Mouse (Mus musculus) ES-E14 (cell line): Measurements from ENCODE around the gene Tbc1d7. TPM values are rescaled to one million over a fixed set of nuclear protein-coding genes. Genes with fewer than 3 reads are reported as not detected.
A peak's percentile ranks its signal among the peaks of the same experiment; 100 is the strongest.

ENCODE experiments used
- DNase-seq: peaks from one replicate; pipeline ENCODE4 v3.0.0-alpha.2; 2013; ENCODE audit warnings: low read depth, low spot score
- H3K27ac ChIP-seq: 2 replicates; pipeline ENCODE4 v1.5.1; 2012; ENCODE audit warnings: low read depth, mild to moderate bottlenecking, low read length, moderate library complexity, mixed read lengths; ENCODE audit not compliant: poor library complexity, insufficient read depth, severe bottlenecking
- H3K36me3 ChIP-seq: 2 replicates; pipeline ENCODE4 v1.6.1; 2012; ENCODE audit warnings: mild to moderate bottlenecking, low read length, moderate library complexity, mixed read lengths; ENCODE audit not compliant: control insufficient read depth, poor library complexity, insufficient read depth, severe bottlenecking
- H3K4me1 ChIP-seq, 2 experiments: fragments of 150-350 bp in 1 of 2; sonication (generic) in 1 of 2; 2 replicates each; pipeline ENCODE4 v1.6.1; 2012; ENCODE audit warnings: low read length in 2 of 2, mild to moderate bottlenecking in 1 of 2, mixed read lengths in 1 of 2; ENCODE audit not compliant: control insufficient read depth in 2 of 2, insufficient read depth in 2 of 2, poor library complexity in 1 of 2
- H3K4me3 ChIP-seq, 2 experiments: fragments of 150-350 bp in 1 of 2; sonication (generic) in 1 of 2; 2 replicates each; pipeline ENCODE4 v1.5.1; 2012; ENCODE audit warnings: low read length in 2 of 2, low read depth in 1 of 2, mild to moderate bottlenecking in 1 of 2, mixed read lengths in 1 of 2; ENCODE audit not compliant: insufficient read depth in 1 of 2, poor library complexity in 1 of 2, severe bottlenecking in 1 of 2
- H3K9ac ChIP-seq: 2 replicates; pipeline ENCODE4 v1.6.1; 2012; ENCODE audit warnings: low read depth, mild to moderate bottlenecking, low read length, mixed read lengths; ENCODE audit not compliant: poor library complexity, insufficient read depth, severe bottlenecking
- H3K9me3 ChIP-seq: fragments of 150-350 bp; sonication (generic); 2 replicates; pipeline ENCODE4 v1.6.1; 2012; ENCODE audit warnings: low read depth, mild to moderate bottlenecking, low read length; ENCODE audit not compliant: control insufficient read depth, insufficient read depth
- CHD2 ChIP-seq: IDR thresholded peaks from 2 replicates; pipeline ENCODE4 v1.6.1; 2014; ENCODE audit warnings: mild to moderate bottlenecking, low read depth, low read length, inconsistent platforms
- HCFC1 ChIP-seq: IDR thresholded peaks from 2 replicates; pipeline ENCODE4 v1.6.1; 2012; ENCODE audit warnings: low read length, inconsistent platforms, borderline replicate concordance; ENCODE audit not compliant: insufficient read depth
- MAFK ChIP-seq: IDR thresholded peaks from 2 replicates; pipeline ENCODE4 v1.6.1; 2014; ENCODE audit warnings: mild to moderate bottlenecking, low read depth, low read length, inconsistent platforms; ENCODE audit not compliant: insufficient read depth
- ZC3H11A ChIP-seq: IDR thresholded peaks from 2 replicates; pipeline ENCODE4 v1.6.1; 2012; ENCODE audit warnings: low read depth, mild to moderate bottlenecking, inconsistent platforms, low read length, borderline replicate concordance
- ZNF384 ChIP-seq: IDR thresholded peaks from 2 replicates; pipeline ENCODE4 v1.6.1; 2012; ENCODE audit warnings: low read depth, low read length, inconsistent platforms
- in situ Hi-C, 2 experiments: fragments of 600-800 bp; cut with MboI; formaldehyde crosslinking; loops; one replicate each; pipeline ENCODE4 v1.15.1; 2025; ENCODE audit warnings: low sequenced_read_pairs in 2 of 2, inconsistent platforms in 1 of 2; ENCODE audit not compliant: unreplicated experiment in 2 of 2
- total RNA-seq: library from RNA; depleted of rRNA; stranded (reverse); fragments of 300-350 nt; gene quantifications from 2 replicates; pipeline ENCODE4 v1.2.3, GENCODE M21; 2012

Gene Tbc1d7
- total RNA-seq, 1 experiment: 11.3 TPM

DNA sequence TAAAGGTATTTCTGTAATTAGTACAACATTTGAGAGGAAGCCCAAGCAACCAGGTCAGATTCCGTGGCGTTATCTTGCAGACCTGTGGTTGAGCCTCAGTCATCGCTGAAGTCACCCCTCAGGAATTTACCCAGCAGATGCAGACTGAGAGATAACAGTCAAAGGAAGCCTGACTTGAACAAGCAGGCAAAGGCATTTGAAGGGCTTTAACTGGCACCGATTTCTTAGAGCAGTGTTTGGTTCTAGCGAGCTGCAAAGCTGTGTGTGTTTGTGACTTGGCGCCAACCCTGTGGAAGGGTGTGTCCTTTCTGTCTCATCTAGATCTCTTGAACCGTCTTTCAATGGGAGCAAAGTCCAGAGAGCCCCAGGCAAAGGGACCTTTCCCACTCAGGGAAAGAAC is 22.0 kb upstream of the Tbc1d7 start:
- in situ Hi-C loops: no loop called here
- H3K36me3 ChIP-seq: peaks cover 3% of the 10 kb centered on the region; the same call in 1 of the 2 replicates
- no peak overlapping the region for H3K27ac ChIP-seq
- no peak overlapping the region for H3K9ac ChIP-seq
- H3K9me3 ChIP-seq: no peaks in the 10 kb centered on the region
- H3K4me1 ChIP-seq: peaks cover 0 to 6% of the 10 kb centered on the region in 2 experiments; a peak in 2 of 4 replicates
- TF ChIP-seq HCFC1: no peak
- no peak for TF ChIP-seq ZNF384
- no peak for TF ChIP-seq ZC3H11A
- TF ChIP-seq CHD2: no peak
- no peak for TF ChIP-seq MAFK
- no peak for DNase-seq
- H3K4me3 ChIP-seq: no peak overlapping the region

DNA sequence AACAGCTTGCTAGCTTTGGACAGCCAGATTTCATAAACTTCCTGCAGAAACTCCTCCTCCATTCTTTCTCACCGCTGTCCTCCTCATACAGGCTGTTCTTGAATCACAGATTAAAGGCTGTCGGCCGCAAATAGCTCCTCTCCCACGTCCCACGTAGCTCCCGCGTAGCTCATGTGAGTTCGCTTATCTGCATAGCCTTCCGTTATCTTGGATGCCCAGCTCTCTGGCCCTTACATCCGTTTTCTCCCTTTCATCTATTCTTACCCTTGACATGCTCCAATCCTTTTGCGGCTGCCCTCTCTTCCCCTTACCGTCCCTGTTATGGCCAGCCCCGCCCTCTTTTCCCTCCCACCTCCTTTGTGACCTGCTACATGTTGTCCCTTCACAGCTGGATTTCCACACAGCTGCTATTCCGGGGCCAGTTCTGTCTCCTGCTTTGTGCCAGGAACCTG is 20.5 kb upstream of the Tbc1d7 start:
- Histone ChIP-seq H3K36me3 (peaks cover 3% of the 10 kb centered on the region; the same call in 1 of the 2 replicates), H3K9ac (no peak overlapping the region; the same call in 1 of the 2 replicates), H3K4me1 (peaks cover 0 to 9% of the 10 kb centered on the region in 2 experiments; a peak in 2 of 4 replicates), H3K27ac (no peak overlapping the region), H3K9me3 (no peaks in the 10 kb centered on the region), H3K4me3 (no peak overlapping the region)
- TF ChIP-seq ZC3H11A: no peak
- no peak for TF ChIP-seq MAFK
- TF ChIP-seq CHD2: no peak
- no peak for TF ChIP-seq HCFC1
- no peak for TF ChIP-seq ZNF384
- no peak for DNase-seq
- in situ Hi-C loops: no loop called here

DNA sequence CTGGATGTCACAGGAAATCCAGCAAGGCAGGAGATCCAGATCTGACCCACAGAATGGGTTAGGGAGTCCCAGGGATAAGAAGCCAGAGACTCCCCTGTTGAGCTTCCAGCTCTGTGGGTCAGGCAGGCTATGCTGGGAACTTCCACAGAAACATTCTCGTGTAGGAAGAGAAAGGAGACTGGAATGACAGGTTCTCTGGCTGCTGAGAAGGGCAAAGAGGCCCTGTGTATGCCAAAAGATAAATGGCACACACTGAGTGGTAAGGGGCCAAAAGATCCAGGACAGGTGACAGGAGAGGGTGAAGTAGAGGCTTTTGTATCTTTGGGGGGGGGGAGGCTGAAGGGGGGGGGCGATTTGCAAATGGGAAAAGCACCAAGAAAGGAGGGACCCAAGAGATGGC is 20.0 kb upstream of the Tbc1d7 start:
- Histone ChIP-seq H3K9ac (no peak overlapping the region), H3K27ac (no peak overlapping the region), H3K9me3 (no peaks in the 10 kb centered on the region), H3K4me3 (no peak overlapping the region), H3K36me3 (peaks cover 3% of the 10 kb centered on the region; the same call in 1 of the 2 replicates), H3K4me1 (peaks cover 0 to 9% of the 10 kb centered on the region in 2 experiments; a peak in 2 of 4 replicates)
- in situ Hi-C loops: no loop called here
- TF ChIP-seq ZNF384 (no peak), HCFC1 (no peak), MAFK (no peak), CHD2 (no peak)
- DNase-seq: no peak

DNA sequence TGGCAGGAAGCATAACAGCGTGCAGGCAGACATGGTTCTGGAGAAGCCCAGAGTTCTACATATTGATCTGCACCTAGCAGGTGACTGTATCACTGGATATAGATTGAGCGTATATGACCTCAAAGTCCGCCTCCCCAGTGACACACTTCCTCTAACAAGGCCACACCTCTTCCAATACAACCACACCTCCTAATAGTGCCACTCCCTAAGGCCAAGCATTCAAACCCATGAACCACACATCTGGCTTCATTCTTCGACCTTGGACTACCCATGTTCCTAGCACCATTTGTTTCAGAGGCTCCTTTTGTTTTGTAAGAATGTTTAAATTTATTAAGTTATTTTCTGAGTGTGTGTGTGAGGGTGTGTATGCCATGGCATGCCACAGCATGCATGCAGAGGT is 16.4 kb upstream of the Tbc1d7 start:
- no peak for DNase-seq
- in situ Hi-C loops: loop anchor here in 1 of 2 experiments (10.0 kb wide), 1 partner anchor 127 kb away; no protein-coding TSS in a partner anchor

More for the DNA sequence above, 16.4 kb upstream of the Tbc1d7 start:
- Histone ChIP-seq H3K9me3 (no peaks in the 10 kb centered on the region), H3K4me3 (peak overlapping the region; percentile 31; a peak in 3 of 4 replicates), H3K27ac (no peak overlapping the region), H3K36me3 (no peaks in the 10 kb centered on the region), H3K9ac (no peak overlapping the region), H3K4me1 (peaks cover 0 to 5% of the 10 kb centered on the region in 2 experiments; a peak in 2 of 4 replicates)
- TF ChIP-seq ZC3H11A (no peak), HCFC1 (no peak), ZNF384 (no peak), CHD2 (no peak), MAFK (no peak)
